Mouse (Mus musculus): ENCODE results near the gene Ctcfl. TPM values are rescaled to one million over a fixed set of nuclear protein-coding genes. Genes with fewer than 3 reads are reported as not detected.
"Not testable (repeated sequence)": the region's sequence is repeated elsewhere in the genome, so short reads cannot be mapped to it uniquely, and the experiment has no call there.

Gene Ctcfl
- polyA plus RNA-seq, 1 experiment from 2014 or later = 0.08 TPM

- no peaks in the 10 kb centered on the region for H3K4me1 ChIP-seq (ENCODE audit: control insufficient read depth, insufficient read depth, low read length)
- H3K4me2 ChIP-seq = no peak overlapping the region
- no peak overlapping the region for H3K4me3 ChIP-seq (ENCODE audit: low read depth, low read length)
- 83% methylated on average over 9 of the region's 9 CpGs for WGBS
- DNase-seq (ENCODE audit: low spot score, missing footprints) (no peak), ATAC-seq (ENCODE audit: low FRiP score) (0 out of 2 replicates have a peak, but pooled peaks have one; percentile 19)
- H3K27ac ChIP-seq (ENCODE audit: low read depth, low read length) = no peak overlapping the region
- no peak overlapping the region for H3K9ac ChIP-seq (ENCODE audit: low read length)
- no peaks in the 10 kb centered on the region for H3K27me3 ChIP-seq (ENCODE audit: control insufficient read depth, insufficient read depth, low read length)
- H3K9me3 ChIP-seq (ENCODE audit: control insufficient read depth, low read length) = no peaks in the 10 kb centered on the region
- H3K36me3 ChIP-seq (ENCODE audit: control insufficient read depth, insufficient read depth, low read length) = no peaks in the 10 kb centered on the region
Measured at GRCm38 (mm10) chr2:173106409-173106808, 12.9 kb downstream of the Ctcfl start.

DNA sequence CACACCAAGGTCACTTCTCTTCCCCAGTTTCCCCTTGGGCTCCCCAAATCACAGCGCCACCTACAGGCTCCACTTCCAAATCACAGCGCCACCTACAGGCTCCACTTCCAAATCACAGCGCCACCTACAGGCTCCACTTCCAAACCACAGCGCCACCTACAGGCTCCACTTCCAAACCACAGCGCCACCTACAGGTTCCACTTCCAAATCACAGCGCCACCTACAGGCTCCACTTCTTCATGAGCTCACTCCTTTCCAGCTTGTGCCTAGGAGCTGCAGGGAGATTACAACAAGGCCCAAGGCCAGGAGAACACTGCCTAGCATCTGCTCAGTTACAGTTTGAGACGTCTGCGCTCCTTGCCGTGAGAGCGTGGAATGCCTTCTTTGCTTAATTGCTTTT lies 22.0 kb downstream of the Ctcfl start:
- not testable (repeated sequence) for H3K36me3 ChIP-seq (ENCODE audit: control insufficient read depth, insufficient read depth, low read length); H3K9me3 ChIP-seq (ENCODE audit: control insufficient read depth, low read length); H3K4me1 ChIP-seq (ENCODE audit: control insufficient read depth, insufficient read depth, low read length); H3K4me3 ChIP-seq (ENCODE audit: low read depth, low read length); H3K27ac ChIP-seq (ENCODE audit: low read depth, low read length); ATAC-seq (ENCODE audit: low FRiP score); H3K4me2 ChIP-seq; H3K9ac ChIP-seq (ENCODE audit: low read length); H3K27me3 ChIP-seq (ENCODE audit: control insufficient read depth, insufficient read depth, low read length)
- DNase-seq (ENCODE audit: low spot score, missing footprints) = peak; percentile 87
- WGBS = 92% methylated on average over 10 of the region's 10 CpGs

DNA sequence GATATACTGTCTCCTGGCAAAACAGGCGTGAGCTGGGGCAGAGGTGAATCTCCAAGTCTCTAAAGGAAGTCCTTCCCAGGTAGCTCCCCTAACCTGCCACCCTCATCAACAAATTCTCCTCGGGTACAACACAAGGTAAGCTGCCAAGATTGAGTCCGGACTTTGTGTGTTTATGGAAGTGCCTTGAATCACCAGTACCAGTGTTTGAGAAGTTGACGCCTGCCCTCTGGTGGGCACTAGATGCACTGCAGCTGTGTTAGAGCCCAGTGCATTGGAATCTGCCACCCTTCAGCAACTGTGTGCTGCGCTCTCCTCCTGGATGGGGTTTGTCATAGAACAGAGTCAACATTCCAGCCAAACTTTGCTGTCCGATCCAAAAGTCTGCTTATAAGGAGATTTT lies 29.9 kb downstream of the Ctcfl start:
- Histone ChIP-seq H3K36me3 (ENCODE audit: control insufficient read depth, insufficient read depth, low read length) (no peaks in the 10 kb centered on the region), H3K27ac (ENCODE audit: low read depth, low read length) (no peak overlapping the region), H3K9ac (ENCODE audit: low read length) (no peak overlapping the region), H3K4me1 (ENCODE audit: control insufficient read depth, insufficient read depth, low read length) (no peaks in the 10 kb centered on the region), H3K4me2 (no peak overlapping the region), H3K27me3 (ENCODE audit: control insufficient read depth, insufficient read depth, low read length) (no peaks in the 10 kb centered on the region), H3K9me3 (ENCODE audit: control insufficient read depth, low read length) (no peaks in the 10 kb centered on the region), H3K4me3 (ENCODE audit: low read depth, low read length) (no peak overlapping the region)
- 17% methylated on average over 6 of the region's 6 CpGs for WGBS
- DNase-seq (ENCODE audit: low spot score, missing footprints) (peak; percentile 99), ATAC-seq (ENCODE audit: low FRiP score) (peak; percentile 69)

GRCm38 (mm10) chr2:173087405-173087804 lies 31.9 kb downstream of the Ctcfl start:
- Histone ChIP-seq H3K4me1 (ENCODE audit: control insufficient read depth, insufficient read depth, low read length) (no peaks in the 10 kb centered on the region), H3K27ac (ENCODE audit: low read depth, low read length) (no peak overlapping the region), H3K27me3 (ENCODE audit: control insufficient read depth, insufficient read depth, low read length) (no peaks in the 10 kb centered on the region), H3K9me3 (ENCODE audit: control insufficient read depth, low read length) (no peaks in the 10 kb centered on the region), H3K36me3 (ENCODE audit: control insufficient read depth, insufficient read depth, low read length) (no peaks in the 10 kb centered on the region), H3K4me3 (ENCODE audit: low read depth, low read length) (no peak overlapping the region), H3K9ac (ENCODE audit: low read length) (no peak overlapping the region), H3K4me2 (no peak overlapping the region)
- ATAC-seq (ENCODE audit: low FRiP score) (no peak), DNase-seq (ENCODE audit: low spot score, missing footprints) (no peak)
- WGBS = 69% methylated on average over 13 of the region's 13 CpGs

- no peak for DNase-seq (ENCODE audit: low spot score, missing footprints)
- H3K36me3 ChIP-seq (ENCODE audit: control insufficient read depth, insufficient read depth, low read length) = no peaks in the 10 kb centered on the region
- 87% methylated on average over 9 of the region's 9 CpGs for WGBS
- no peak overlapping the region for H3K9ac ChIP-seq (ENCODE audit: low read length)
- H3K4me2 ChIP-seq = no peak overlapping the region
- no peaks in the 10 kb centered on the region for H3K4me1 ChIP-seq (ENCODE audit: control insufficient read depth, insufficient read depth, low read length)
- ATAC-seq (ENCODE audit: low FRiP score) = no peak
- H3K9me3 ChIP-seq (ENCODE audit: control insufficient read depth, low read length) = no peaks in the 10 kb centered on the region
- H3K27me3 ChIP-seq (ENCODE audit: control insufficient read depth, insufficient read depth, low read length) = no peaks in the 10 kb centered on the region
- no peak overlapping the region for H3K4me3 ChIP-seq (ENCODE audit: low read depth, low read length)
- no peak overlapping the region for H3K27ac ChIP-seq (ENCODE audit: low read depth, low read length)
Measured at GRCm38 (mm10) chr2:173085763-173086162, 33.6 kb downstream of the Ctcfl start.

DNA sequence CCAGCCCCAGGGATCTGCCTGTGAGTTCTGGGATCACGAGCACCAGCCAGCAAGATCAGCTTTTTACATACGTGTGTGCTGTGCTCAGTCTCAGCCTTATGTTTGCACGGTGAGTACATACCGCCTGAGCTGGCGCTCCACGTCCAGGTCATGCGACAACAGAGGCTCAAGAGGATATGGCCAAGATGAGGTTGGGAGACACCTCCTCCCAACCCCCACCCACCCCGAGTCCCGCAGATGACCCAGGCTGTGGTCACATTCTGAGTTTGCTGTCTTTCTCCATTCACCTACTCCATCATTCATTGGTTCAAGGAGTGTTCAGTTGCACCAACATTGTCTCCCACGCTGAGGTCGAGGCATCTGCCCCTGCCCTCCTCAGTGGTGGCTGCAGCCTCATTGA lies 34.5 kb downstream of the Ctcfl start:
- Histone ChIP-seq H3K9ac (ENCODE audit: low read length) (no peak overlapping the region), H3K9me3 (ENCODE audit: control insufficient read depth, low read length) (no peaks in the 10 kb centered on the region), H3K4me2 (no peak overlapping the region), H3K4me1 (ENCODE audit: control insufficient read depth, insufficient read depth, low read length) (no peaks in the 10 kb centered on the region), H3K27me3 (ENCODE audit: control insufficient read depth, insufficient read depth, low read length) (no peaks in the 10 kb centered on the region; the same call in 1 of the 2 replicates), H3K36me3 (ENCODE audit: control insufficient read depth, insufficient read depth, low read length) (no peaks in the 10 kb centered on the region), H3K4me3 (ENCODE audit: low read depth, low read length) (no peak overlapping the region), H3K27ac (ENCODE audit: low read depth, low read length) (no peak overlapping the region)
- DNase-seq (ENCODE audit: low spot score, missing footprints) (no peak), ATAC-seq (ENCODE audit: low FRiP score) (no peak)
- WGBS = 98% methylated on average over 11 of the region's 11 CpGs

GRCm38 (mm10) chr2:173083712-173084475 lies 35.4 kb downstream of the Ctcfl start:
- WGBS = 23% methylated on average over 13 of the region's 13 CpGs
- no peaks in the 10 kb centered on the region; the same call in 1 of the 2 replicates for H3K27me3 ChIP-seq (ENCODE audit: control insufficient read depth, insufficient read depth, low read length)
- H3K4me3 ChIP-seq (ENCODE audit: low read depth, low read length) = no peak overlapping the region
- no peaks in the 10 kb centered on the region for H3K9me3 ChIP-seq (ENCODE audit: control insufficient read depth, low read length)
- ATAC-seq (ENCODE audit: low FRiP score) (no peak; the same call in 1 of the 2 replicates), DNase-seq (ENCODE audit: low spot score, missing footprints) (no peak)
- no peak overlapping the region for H3K9ac ChIP-seq (ENCODE audit: low read length)
- no peaks in the 10 kb centered on the region for H3K36me3 ChIP-seq (ENCODE audit: control insufficient read depth, insufficient read depth, low read length)
- H3K27ac ChIP-seq (ENCODE audit: low read depth, low read length) = no peak overlapping the region
- no peak overlapping the region for H3K4me2 ChIP-seq
- H3K4me1 ChIP-seq (ENCODE audit: control insufficient read depth, insufficient read depth, low read length) = no peaks in the 10 kb centered on the region

- ATAC-seq (ENCODE audit: low FRiP score) (no peak), DNase-seq (ENCODE audit: low spot score, missing footprints) (no peak)
- H3K9ac ChIP-seq (ENCODE audit: low read length) = no peak overlapping the region
- no peaks in the 10 kb centered on the region for H3K4me1 ChIP-seq (ENCODE audit: control insufficient read depth, insufficient read depth, low read length)
- no peak overlapping the region for H3K27ac ChIP-seq (ENCODE audit: low read depth, low read length)
- no peak overlapping the region for H3K4me2 ChIP-seq
- no peaks in the 10 kb centered on the region; the same call in 1 of the 2 replicates for H3K27me3 ChIP-seq (ENCODE audit: control insufficient read depth, insufficient read depth, low read length)
- H3K9me3 ChIP-seq (ENCODE audit: control insufficient read depth, low read length) = no peaks in the 10 kb centered on the region
- 88% methylated on average over 9 of the region's 9 CpGs for WGBS
- no peak overlapping the region for H3K4me3 ChIP-seq (ENCODE audit: low read depth, low read length)
- H3K36me3 ChIP-seq (ENCODE audit: control insufficient read depth, insufficient read depth, low read length) = no peaks in the 10 kb centered on the region
Measured at GRCm38 (mm10) chr2:173083106-173083505, 36.2 kb downstream of the Ctcfl start.

DNA sequence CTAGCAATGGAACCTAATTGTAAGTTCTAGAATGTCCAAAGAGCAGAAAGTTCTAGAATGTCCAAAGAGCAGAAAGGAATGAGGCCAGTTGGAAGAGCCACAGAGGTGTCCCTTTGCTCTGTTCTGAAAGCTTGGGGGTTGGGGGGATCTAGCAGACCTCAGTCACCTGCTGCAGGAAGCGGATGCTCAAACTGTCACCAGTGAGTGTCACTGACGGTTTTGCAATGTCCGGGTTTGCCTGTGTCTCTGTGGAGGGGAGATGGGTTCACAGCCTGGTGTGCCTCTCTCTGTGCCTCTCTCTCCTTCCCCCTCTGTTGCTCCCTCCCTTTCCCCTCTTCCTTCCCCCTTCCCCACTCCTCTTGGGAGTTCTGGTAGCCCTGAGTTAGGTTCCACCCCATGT lies 36.6 kb downstream of the Ctcfl start:
- H3K9me3 ChIP-seq (ENCODE audit: control insufficient read depth, low read length) = no peaks in the 10 kb centered on the region
- no peaks in the 10 kb centered on the region for H3K36me3 ChIP-seq (ENCODE audit: control insufficient read depth, insufficient read depth, low read length)
- H3K4me1 ChIP-seq (ENCODE audit: control insufficient read depth, insufficient read depth, low read length) = no peaks in the 10 kb centered on the region
- no peak overlapping the region for H3K4me3 ChIP-seq (ENCODE audit: low read depth, low read length)
- no peak overlapping the region for H3K27ac ChIP-seq (ENCODE audit: low read depth, low read length)
- ATAC-seq (ENCODE audit: low FRiP score) (no peak), DNase-seq (ENCODE audit: low spot score, missing footprints) (no peak)
- H3K4me2 ChIP-seq = no peak overlapping the region
- 87% methylated on average over 3 of the region's 3 CpGs for WGBS
- H3K9ac ChIP-seq (ENCODE audit: low read length) = no peak overlapping the region
- H3K27me3 ChIP-seq (ENCODE audit: control insufficient read depth, insufficient read depth, low read length) = no peaks in the 10 kb centered on the region; the same call in 1 of the 2 replicates

Measured in midbrain, embryonic 11.5 days (tissue).